Mouse (Mus musculus): ENCODE results near the gene Tcerg1l. TPM values are rescaled to one million over a fixed set of nuclear protein-coding genes. Genes with fewer than 3 reads are reported as not detected.

Gene Tcerg1l
- polyA plus RNA-seq, 1 experiment, result 0.51 TPM

GRCm38 (mm10) chr7:138242229-138242628 is 155.3 kb downstream of the Tcerg1l start:
- Histone ChIP-seq H3K4me1 (ENCODE audit: control insufficient read depth, insufficient read depth, insufficient read length) (no peaks in the 10 kb centered on the region), H3K27me3 (ENCODE audit: control insufficient read depth, insufficient read depth, low read length) (no peaks in the 10 kb centered on the region), H3K36me3 (ENCODE audit: control insufficient read depth, insufficient read depth, low read length) (no peaks in the 10 kb centered on the region), H3K4me3 (ENCODE audit: extremely low read depth, insufficient read depth, insufficient read length) (no peak overlapping the region), H3K27ac (ENCODE audit: insufficient read depth, low read length) (no peak overlapping the region)
- 39% methylated on average over 5 of the region's 5 CpGs for WGBS
- TF ChIP-seq POLR2A (IDR thresholded peaks at IDR 0.05; ENCODE audit: low read depth, low read length), result no peak
- no peak for TF ChIP-seq CTCF (IDR thresholded peaks at IDR 0.05; ENCODE audit: extremely low read depth, insufficient read depth, insufficient read length, insufficient replicate concordance)
- DNase-seq (ENCODE audit: low read depth in 1 of 2, low spot score in 2 of 2), result no peak

GRCm38 (mm10) chr7:138237708-138238225 is 159.8 kb downstream of the Tcerg1l start:
- no peak for DNase-seq (ENCODE audit: low read depth in 1 of 2, low spot score in 2 of 2)
- WGBS, result 9% methylated on average over 5 of the region's 5 CpGs
- Histone ChIP-seq H3K36me3 (ENCODE audit: control insufficient read depth, insufficient read depth, low read length) (no peaks in the 10 kb centered on the region), H3K27ac (ENCODE audit: insufficient read depth, low read length) (no peak overlapping the region), H3K27me3 (ENCODE audit: control insufficient read depth, insufficient read depth, low read length) (no peaks in the 10 kb centered on the region), H3K4me1 (ENCODE audit: control insufficient read depth, insufficient read depth, insufficient read length) (no peaks in the 10 kb centered on the region), H3K4me3 (ENCODE audit: extremely low read depth, insufficient read depth, insufficient read length) (no peak overlapping the region)
- TF ChIP-seq CTCF (IDR thresholded peaks at IDR 0.05; ENCODE audit: extremely low read depth, insufficient read depth, insufficient read length, insufficient replicate concordance) (no peak), POLR2A (IDR thresholded peaks at IDR 0.05; ENCODE audit: low read depth, low read length) (no peak)

- Histone ChIP-seq H3K27me3 (ENCODE audit: control insufficient read depth, insufficient read depth, low read length) (no peaks in the 10 kb centered on the region), H3K36me3 (ENCODE audit: control insufficient read depth, insufficient read depth, low read length) (no peaks in the 10 kb centered on the region), H3K4me3 (ENCODE audit: extremely low read depth, insufficient read depth, insufficient read length) (no peak overlapping the region), H3K4me1 (ENCODE audit: control insufficient read depth, insufficient read depth, insufficient read length) (no peaks in the 10 kb centered on the region), H3K27ac (ENCODE audit: insufficient read depth, low read length) (no peak overlapping the region)
- no peak for DNase-seq (ENCODE audit: low read depth in 1 of 2, low spot score in 2 of 2)
- TF ChIP-seq POLR2A (IDR thresholded peaks at IDR 0.05; ENCODE audit: low read depth, low read length), result no peak
- no peak for TF ChIP-seq CTCF (IDR thresholded peaks at IDR 0.05; ENCODE audit: extremely low read depth, insufficient read depth, insufficient read length, insufficient replicate concordance)
- 56% methylated on average over 3 of the region's 3 CpGs for WGBS
Observed at GRCm38 (mm10) chr7:138224252-138224651, 173.3 kb downstream of the Tcerg1l start.

GRCm38 (mm10) chr7:138222951-138223350 is 174.6 kb downstream of the Tcerg1l start:
- Histone ChIP-seq H3K4me1 (ENCODE audit: control insufficient read depth, insufficient read depth, insufficient read length) (no peaks in the 10 kb centered on the region), H3K27me3 (ENCODE audit: control insufficient read depth, insufficient read depth, low read length) (no peaks in the 10 kb centered on the region), H3K36me3 (ENCODE audit: control insufficient read depth, insufficient read depth, low read length) (no peaks in the 10 kb centered on the region), H3K27ac (ENCODE audit: insufficient read depth, low read length) (no peak overlapping the region), H3K4me3 (ENCODE audit: extremely low read depth, insufficient read depth, insufficient read length) (no peak overlapping the region)
- DNase-seq (ENCODE audit: low read depth in 1 of 2, low spot score in 2 of 2), result no peak
- no peak for TF ChIP-seq CTCF (IDR thresholded peaks at IDR 0.05; ENCODE audit: extremely low read depth, insufficient read depth, insufficient read length, insufficient replicate concordance)
- TF ChIP-seq POLR2A (IDR thresholded peaks at IDR 0.05; ENCODE audit: low read depth, low read length), result no peak
- WGBS, result 76% methylated on average over 4 of the region's 4 CpGs

- no peaks in the 10 kb centered on the region for H3K27me3 ChIP-seq (ENCODE audit: control insufficient read depth, insufficient read depth, low read length)
- DNase-seq (ENCODE audit: low read depth in 1 of 2, low spot score in 2 of 2), result no peak
- H3K4me1 ChIP-seq (ENCODE audit: control insufficient read depth, insufficient read depth, insufficient read length), result no peaks in the 10 kb centered on the region
- H3K4me3 ChIP-seq (ENCODE audit: extremely low read depth, insufficient read depth, insufficient read length), result no peak overlapping the region
- no peaks in the 10 kb centered on the region for H3K36me3 ChIP-seq (ENCODE audit: control insufficient read depth, insufficient read depth, low read length)
- no peak overlapping the region for H3K27ac ChIP-seq (ENCODE audit: insufficient read depth, low read length)
- WGBS, result 73% methylated on average over 6 of the region's 6 CpGs
- TF ChIP-seq POLR2A (IDR thresholded peaks at IDR 0.05; ENCODE audit: low read depth, low read length) (no peak), CTCF (IDR thresholded peaks at IDR 0.05; ENCODE audit: extremely low read depth, insufficient read depth, insufficient read length, insufficient replicate concordance) (no peak)
Observed at GRCm38 (mm10) chr7:138217556-138218098, 179.9 kb downstream of the Tcerg1l start.

- no peaks in the 10 kb centered on the region for H3K36me3 ChIP-seq (ENCODE audit: control insufficient read depth, insufficient read depth, low read length)
- TF ChIP-seq CTCF (IDR thresholded peaks at IDR 0.05; ENCODE audit: extremely low read depth, insufficient read depth, insufficient read length, insufficient replicate concordance) (no peak), POLR2A (IDR thresholded peaks at IDR 0.05; ENCODE audit: low read depth, low read length) (no peak)
- H3K4me3 ChIP-seq (ENCODE audit: extremely low read depth, insufficient read depth, insufficient read length), result no peak overlapping the region
- DNase-seq (ENCODE audit: low read depth in 1 of 2, low spot score in 2 of 2), result no peak
- H3K27me3 ChIP-seq (ENCODE audit: control insufficient read depth, insufficient read depth, low read length), result no peaks in the 10 kb centered on the region
- no peak overlapping the region for H3K27ac ChIP-seq (ENCODE audit: insufficient read depth, low read length)
- WGBS, result 23% methylated on average over 15 of the region's 15 CpGs
- H3K4me1 ChIP-seq (ENCODE audit: control insufficient read depth, insufficient read depth, insufficient read length), result no peaks in the 10 kb centered on the region
Observed at GRCm38 (mm10) chr7:138215177-138215830, 182.2 kb downstream of the Tcerg1l start.

- Histone ChIP-seq H3K4me3 (ENCODE audit: extremely low read depth, insufficient read depth, insufficient read length) (no peak overlapping the region), H3K4me1 (ENCODE audit: control insufficient read depth, insufficient read depth, insufficient read length) (no peaks in the 10 kb centered on the region), H3K27me3 (ENCODE audit: control insufficient read depth, insufficient read depth, low read length) (no peaks in the 10 kb centered on the region), H3K27ac (ENCODE audit: insufficient read depth, low read length) (no peak overlapping the region), H3K36me3 (ENCODE audit: control insufficient read depth, insufficient read depth, low read length) (no peaks in the 10 kb centered on the region)
- DNase-seq (ENCODE audit: low read depth in 1 of 2, low spot score in 2 of 2), result no peak
- TF ChIP-seq CTCF (IDR thresholded peaks at IDR 0.05; ENCODE audit: extremely low read depth, insufficient read depth, insufficient read length, insufficient replicate concordance) (no peak), POLR2A (IDR thresholded peaks at IDR 0.05; ENCODE audit: low read depth, low read length) (no peak)
- WGBS, result 31% methylated on average over 9 of the region's 9 CpGs
Observed at GRCm38 (mm10) chr7:138214710-138215109, 182.8 kb downstream of the Tcerg1l start.
